Mouse (Mus musculus) left cerebral cortex, postnatal 14 days (tissue): ENCODE measurements around the gene Anxa4. TPM values are rescaled to one million over a fixed set of nuclear protein-coding genes. Genes with fewer than 3 reads are reported as not detected.

Source experiments
- DNase-seq, 2 experiments: peaks; one replicate each; pipeline ENCODE4 v3.0.0; 2021 to 2022; ENCODE audit warnings: low spot score in 2 of 2, mixed read lengths in 1 of 2
- intact Hi-C: fragments of 180-260 bp; cut with DNase I; formaldehyde crosslinking; loops from one replicate; pipeline ENCODE4 v1.15.1; 2025
- total RNA-seq, 2 experiments: library from RNA; stranded (reverse); gene quantifications; 2 replicates each; pipeline ENCODE4 v1.2.3; 2021

The Anxa4 gene
- total RNA-seq, 2 experiments from 2014 or later, result 4.2 to 4.9 TPM

- no peak for DNase-seq
- intact Hi-C loops, result no loop called here
These were observed 24.4 kb downstream of the Anxa4 start for GRCm38 (mm10) chr6:86768938-86769337.

GRCm38 (mm10) chr6:86768186-86768776 is 25.1 kb downstream of the Anxa4 start:
- no peak for DNase-seq
- intact Hi-C loops, result no loop called here

GRCm38 (mm10) chr6:86767465-86767864 is 25.9 kb downstream of the Anxa4 start:
- no peak for DNase-seq
- intact Hi-C loops, result no loop called here

- intact Hi-C loops, result no loop called here
- no peak for DNase-seq
These were observed 27.7 kb downstream of the Anxa4 start for GRCm38 (mm10) chr6:86765637-86766059.

- no peak for DNase-seq
- intact Hi-C loops, result no loop called here
These were observed 39.1 kb downstream of the Anxa4 start for GRCm38 (mm10) chr6:86754105-86754863.

- intact Hi-C loops, result no loop called here
- DNase-seq, result no peak
These were observed 40.4 kb downstream of the Anxa4 start for GRCm38 (mm10) chr6:86752843-86753485.

- intact Hi-C loops, result no loop called here
These were observed 42.4 kb downstream of the Anxa4 start for GRCm38 (mm10) chr6:86750961-86751360.

GRCm38 (mm10) chr6:86749817-86750216 is 43.6 kb downstream of the Anxa4 start:
- no peak for DNase-seq
- intact Hi-C loops, result loop anchor here (5.0 kb wide), 1 partner anchor 172 kb away; no protein-coding TSS in a partner anchor

More at GRCm38 (mm10) chr6:86750961-86751360, 42.4 kb downstream of the Anxa4 start:
- DNase-seq, result peak in 1 of 2 experiments; percentile 45

- peak; percentile 40 to 69 for DNase-seq
- intact Hi-C loops, result loop anchor here (2.0 to 5.0 kb wide), 2 partner anchors 60 to 175 kb away; no protein-coding TSS in a partner anchor
These were observed 46.2 kb downstream of the Anxa4 start for GRCm38 (mm10) chr6:86747171-86747570.

GRCm38 (mm10) chr6:86740652-86741051 is 52.7 kb downstream of the Anxa4 start:
- intact Hi-C loops, result no loop called here
- no peak for DNase-seq

- DNase-seq, result no peak
- intact Hi-C loops, result loop anchor here (10.0 kb wide), 1 partner anchor 268 kb away; the partner anchor contains the start of gene Nfu1
These were observed 56.6 kb downstream of the Anxa4 start for GRCm38 (mm10) chr6:86736830-86737229.

GRCm38 (mm10) chr6:86736313-86736712 is 57.1 kb downstream of the Anxa4 start:
- DNase-seq, result no peak
- intact Hi-C loops, result loop anchor here (10.0 kb wide), 1 partner anchor 268 kb away; the partner anchor contains the start of gene Nfu1

- intact Hi-C loops, result loop anchor here (10.0 kb wide), 1 partner anchor 271 kb away; the partner anchor contains the start of gene Nfu1
These were observed 60.1 kb downstream of the Anxa4 start, which contains the start of gene Gmcl1 for GRCm38 (mm10) chr6:86733183-86733876. Gene Gmcl1 (minus strand): TSS chr6:86733383.

GRCm38 (mm10) chr6:86732276-86733173 is 60.9 kb downstream of the Anxa4 start:
- intact Hi-C loops, result loop anchor here (10.0 kb wide), 1 partner anchor 272 kb away; the partner anchor contains the start of gene Nfu1
- peak; percentile 14 to 48 for DNase-seq

More at GRCm38 (mm10) chr6:86733183-86733876, 60.1 kb downstream of the Anxa4 start, which contains the start of gene Gmcl1:
- DNase-seq, result peak; percentile 94

GRCm38 (mm10) chr6:86728711-86729110 is 64.7 kb downstream of the Anxa4 start:
- DNase-seq, result no peak
- intact Hi-C loops, result no loop called here

- DNase-seq, result no peak
- intact Hi-C loops, result no loop called here
These were observed 71.4 kb downstream of the Anxa4 start for GRCm38 (mm10) chr6:86721977-86722376.

- intact Hi-C loops, result no loop called here
- no peak for DNase-seq
These were observed 85.2 kb downstream of the Anxa4 start for GRCm38 (mm10) chr6:86708072-86708774.

- DNase-seq, result no peak
- intact Hi-C loops, result no loop called here
These were observed 90.8 kb downstream of the Anxa4 start for GRCm38 (mm10) chr6:86702577-86702976.
